Mouse (Mus musculus) adrenal gland, adult 2 months (tissue): Measurements from ENCODE around the gene Slf2. TPM values are rescaled to one million over a fixed set of nuclear protein-coding genes. Genes with fewer than 3 reads are reported as not detected.

Source experiments
- DNase-seq: peaks from one replicate; pipeline ENCODE4 v3.0.0; 2021
- polyA plus RNA-seq: library from polyadenylated mRNA; depleted of rRNA; stranded (reverse); fragments of >200 nt; gene quantifications from 2 replicates; pipeline ENCODE4 v1.2.3, GENCODE M21; 2012
- total RNA-seq, 2 experiments: library from RNA; stranded (reverse); gene quantifications; 2 replicates each; pipeline ENCODE4 v1.2.3; 2021

The Slf2 gene
- total and polyA plus RNA-seq, 3 experiments, result 19.6 to 54.9 (median 21.4) TPM

- no peak for DNase-seq
Measured at GRCm38 (mm10) chr19:44984420-44984819, 53.5 kb downstream of the Slf2 start.

- DNase-seq, result no peak
Measured at GRCm38 (mm10) chr19:44985159-44985988, 54.4 kb downstream of the Slf2 start.

GRCm38 (mm10) chr19:44987004-44987403 is 56.1 kb downstream of the Slf2 start:
- no peak for DNase-seq

GRCm38 (mm10) chr19:44987851-44988250 is 56.9 kb downstream of the Slf2 start:
- DNase-seq, result no peak

- DNase-seq, result no peak
Measured at GRCm38 (mm10) chr19:44988321-44988720, 57.4 kb downstream of the Slf2 start.

GRCm38 (mm10) chr19:44988831-44989566 is 58.0 kb downstream of the Slf2 start, which contains the start of gene Sema4g:
TSS of gene Sema4g (plus strand) at chr19:44989101.
- DNase-seq, result peak; percentile 53

GRCm38 (mm10) chr19:44989567-44990495 is 58.9 kb downstream of the Slf2 start:
- peak; percentile 42 for DNase-seq

- DNase-seq, result no peak
Measured at GRCm38 (mm10) chr19:44991031-44991430, 60.1 kb downstream of the Slf2 start.

- DNase-seq, result no peak
Measured at GRCm38 (mm10) chr19:44992246-44992645, 61.3 kb downstream of the Slf2 start.

GRCm38 (mm10) chr19:44992712-44993111 is 61.8 kb downstream of the Slf2 start:
- DNase-seq, result no peak

- no peak for DNase-seq
Measured at GRCm38 (mm10) chr19:44997786-44998185, 66.8 kb downstream of the Slf2 start.

- no peak for DNase-seq
Measured at GRCm38 (mm10) chr19:44999647-45000046, 68.7 kb downstream of the Slf2 start.

- peak; percentile 11 for DNase-seq
Measured at GRCm38 (mm10) chr19:45002301-45002700, 71.3 kb downstream of the Slf2 start.

- no peak for DNase-seq
Measured at GRCm38 (mm10) chr19:45003740-45004516, 73.0 kb downstream of the Slf2 start.

GRCm38 (mm10) chr19:45005444-45005843 is 74.5 kb downstream of the Slf2 start, which contains the start of gene Twnk:
TSS of gene Twnk (plus strand) at chr19:45005663.
- peak; percentile 74 for DNase-seq

- DNase-seq, result peak; percentile 98
Measured at GRCm38 (mm10) chr19:45005957-45006712, 75.2 kb downstream of the Slf2 start, which contains the start of gene Mrpl43. TSS of gene Mrpl43 (minus strand) at chr19:45006442.

GRCm38 (mm10) chr19:45007021-45007420 is 76.1 kb downstream of the Slf2 start:
- peak; percentile 21 for DNase-seq

GRCm38 (mm10) chr19:45007425-45008191 is 76.7 kb downstream of the Slf2 start:
- DNase-seq, result peak; percentile 78

GRCm38 (mm10) chr19:45010646-45011045 is 79.7 kb downstream of the Slf2 start:
- DNase-seq, result peak; percentile 80
